Mouse (Mus musculus) bone marrow macrophage, adult 2 months (primary cell): ENCODE data around the gene Synj1. TPM values are rescaled to one million over a fixed set of nuclear protein-coding genes. Genes with fewer than 3 reads are reported as not detected.

Source experiments
- H3K27ac ChIP-seq: 2 replicates; pipeline ENCODE4 v1.5.1; 2012; ENCODE audit warnings: low read depth, low read length; ENCODE audit not compliant: insufficient read depth
- H3K4me1 ChIP-seq: 2 replicates; pipeline ENCODE4 v1.6.1; 2012; ENCODE audit warnings: low read length; ENCODE audit not compliant: control insufficient read depth, insufficient read depth
- H3K4me3 ChIP-seq: 2 replicates; pipeline ENCODE4 v1.5.1; 2012; ENCODE audit warnings: mild to moderate bottlenecking, low read length, moderate library complexity; ENCODE audit not compliant: insufficient read depth
- CTCF ChIP-seq: IDR thresholded peaks from 2 replicates; pipeline ENCODE4 v1.5.1; 2012; ENCODE audit warnings: low read depth, mild to moderate bottlenecking, low read length, moderate library complexity
- POLR2A ChIP-seq: IDR thresholded peaks from 2 replicates; pipeline ENCODE4 v1.6.1; 2012; ENCODE audit warnings: mild to moderate bottlenecking, low read depth, low read length, borderline replicate concordance
- polyA plus RNA-seq: library from polyadenylated mRNA; stranded (reverse); fragments of >200 nt; gene quantifications from 2 replicates; pipeline ENCODE4 v1.2.4, GENCODE M21; 2012; ENCODE audit not compliant: missing spikeins, insufficient read depth, insufficient read length

The Synj1 gene
- polyA plus RNA-seq, 1 experiment, result 118 TPM

DNA sequence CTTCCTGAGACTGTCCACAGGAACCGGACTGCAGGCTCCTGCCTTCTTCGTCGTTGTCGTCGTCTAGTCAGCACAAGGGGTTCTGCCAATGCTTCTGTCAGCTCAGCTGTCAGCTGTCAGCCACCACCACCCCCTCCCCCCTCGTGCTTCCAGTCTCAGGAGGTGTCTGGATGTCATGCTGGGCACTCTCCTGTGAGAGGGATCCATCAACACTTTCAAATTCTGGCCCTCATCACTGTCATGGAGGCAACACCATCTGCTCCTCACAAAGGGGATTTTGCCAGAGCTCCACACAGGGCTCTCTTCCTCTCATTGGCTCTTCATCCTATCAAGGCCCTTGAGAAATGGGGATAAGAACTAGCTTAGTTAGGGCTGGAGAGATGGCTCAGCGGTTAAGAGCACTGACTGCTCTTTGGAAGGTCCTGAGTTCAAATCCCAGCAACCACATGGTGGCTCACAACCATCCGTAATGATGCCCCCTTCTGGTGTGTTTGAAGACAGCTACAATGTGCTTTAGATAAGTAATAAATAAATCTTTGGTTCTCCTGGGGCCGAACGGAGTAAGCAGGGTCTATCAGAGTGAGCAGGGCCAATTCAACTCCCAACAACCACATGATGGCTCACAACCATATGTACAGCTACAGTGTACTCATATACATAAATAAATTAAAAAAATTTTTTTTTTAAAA lies 89.5 kb downstream of the Synj1 start:
- Histone ChIP-seq H3K27ac (no peak overlapping the region), H3K4me1 (no peaks in the 10 kb centered on the region), H3K4me3 (no peak overlapping the region)
- TF ChIP-seq POLR2A (no peak), CTCF (no peak)

DNA sequence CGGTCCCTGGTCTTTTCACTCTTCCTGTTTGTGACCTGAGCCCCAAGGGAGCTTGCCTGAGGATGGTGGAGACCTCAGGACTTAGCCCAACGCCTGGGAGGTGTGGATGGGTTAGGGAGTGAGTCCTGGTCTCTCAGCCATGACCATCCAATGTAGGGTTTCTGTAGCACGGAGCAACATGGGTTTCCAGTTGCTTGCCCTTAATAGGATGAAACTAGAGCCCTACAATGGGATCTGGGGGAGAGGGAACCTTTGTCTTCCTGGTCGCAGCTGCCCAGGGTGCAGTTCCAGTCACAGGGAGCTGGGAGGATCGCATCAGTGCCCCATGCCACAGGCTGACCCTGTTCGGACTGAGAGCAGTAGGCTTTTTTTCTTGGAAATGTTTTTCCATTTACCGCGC lies 94.0 kb downstream of the Synj1 start:
- no peak overlapping the region for H3K4me3 ChIP-seq
- no peak for TF ChIP-seq POLR2A
- TF ChIP-seq CTCF, result no peak
- H3K27ac ChIP-seq, result no peak overlapping the region
- H3K4me1 ChIP-seq, result peaks cover 5% of the 10 kb centered on the region

DNA sequence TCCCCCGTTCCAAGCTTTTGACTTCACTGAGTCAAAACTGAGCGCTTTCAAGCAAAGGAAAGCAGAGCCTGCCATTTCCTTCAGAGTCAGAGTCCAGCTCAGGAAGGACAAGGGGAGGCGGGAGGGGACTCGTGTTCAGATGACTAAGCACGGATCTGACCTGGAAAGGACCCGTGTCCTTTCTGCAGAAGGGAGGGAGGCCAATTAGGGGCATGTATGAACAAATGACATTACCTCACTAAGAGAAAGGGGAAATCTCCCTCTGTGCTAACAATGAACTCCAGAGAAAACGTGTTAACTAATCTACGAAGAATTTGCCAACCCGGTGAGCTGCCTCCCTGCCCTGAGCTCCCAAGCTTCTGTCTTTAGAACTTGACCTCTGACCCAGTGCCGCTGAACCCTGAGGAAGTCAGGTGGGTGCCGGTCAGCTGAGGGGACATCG lies 95.0 kb downstream of the Synj1 start:
- no peak overlapping the region for H3K27ac ChIP-seq
- H3K4me1 ChIP-seq, result peaks cover 5% of the 10 kb centered on the region
- TF ChIP-seq CTCF, result no peak
- TF ChIP-seq POLR2A, result no peak
- H3K4me3 ChIP-seq, result peak overlapping the region; percentile 43

DNA sequence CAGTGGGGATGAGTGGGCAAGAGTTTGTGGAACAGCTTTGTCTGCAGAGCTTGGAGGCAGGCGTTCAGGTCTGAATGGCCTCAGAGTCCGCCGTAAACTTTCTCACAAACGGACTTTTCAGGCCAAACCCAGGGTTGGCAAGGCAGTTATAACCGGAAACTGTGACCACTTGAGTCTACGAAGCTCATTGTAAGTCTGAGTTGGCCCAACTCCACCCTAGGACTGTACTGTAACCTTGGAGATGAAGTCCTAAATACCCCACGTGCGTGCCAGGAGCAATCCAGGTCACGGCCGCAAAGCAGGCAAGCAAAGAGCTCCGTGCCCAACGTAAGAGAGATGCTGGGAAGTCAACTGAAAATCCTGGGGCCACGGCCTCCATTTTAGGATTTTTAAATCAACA lies 99.3 kb downstream of the Synj1 start:
- TF ChIP-seq CTCF, result no peak
- no peak for TF ChIP-seq POLR2A
- H3K27ac ChIP-seq, result no peak overlapping the region

DNA sequence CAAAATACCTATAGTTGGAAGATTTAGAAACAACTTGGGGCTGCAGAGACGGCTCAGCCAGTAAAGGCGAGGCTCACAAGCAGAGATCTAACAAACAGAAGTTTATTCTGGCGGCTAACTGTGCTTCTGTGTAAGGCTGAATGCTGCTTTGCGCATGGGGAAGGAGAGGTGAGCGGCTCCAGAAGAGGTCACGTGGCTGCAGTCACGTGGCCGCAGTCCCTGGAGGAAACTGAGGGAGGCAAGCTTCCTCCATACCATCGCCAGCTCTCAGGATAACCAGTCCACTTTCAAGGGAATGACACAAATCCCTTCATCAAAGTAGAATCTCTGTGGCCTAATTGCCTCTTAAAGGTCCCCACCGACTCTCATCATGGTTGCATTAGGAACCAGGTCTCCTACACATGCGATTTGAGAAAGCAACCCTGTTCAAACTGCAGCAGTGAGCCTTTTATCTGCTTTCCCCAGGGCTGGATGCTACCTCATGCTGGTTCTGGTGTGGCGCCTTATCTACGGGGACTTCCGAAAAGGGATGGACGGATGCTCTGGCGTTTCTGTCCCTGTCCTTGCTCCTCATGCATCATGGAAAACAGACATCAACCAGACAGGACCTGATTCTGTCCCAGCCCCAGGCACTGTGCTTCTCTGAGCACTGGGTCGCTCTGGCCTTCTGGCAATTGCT lies 100.1 kb downstream of the Synj1 start:
- Histone ChIP-seq H3K27ac (no peak overlapping the region), H3K4me3 (no peak overlapping the region), H3K4me1 (peaks cover 5% of the 10 kb centered on the region)
- TF ChIP-seq POLR2A, result no peak
- no peak for TF ChIP-seq CTCF

More for the DNA sequence above, 99.3 kb downstream of the Synj1 start:
- Histone ChIP-seq H3K4me1 (peaks cover 5% of the 10 kb centered on the region), H3K4me3 (no peak overlapping the region)

DNA sequence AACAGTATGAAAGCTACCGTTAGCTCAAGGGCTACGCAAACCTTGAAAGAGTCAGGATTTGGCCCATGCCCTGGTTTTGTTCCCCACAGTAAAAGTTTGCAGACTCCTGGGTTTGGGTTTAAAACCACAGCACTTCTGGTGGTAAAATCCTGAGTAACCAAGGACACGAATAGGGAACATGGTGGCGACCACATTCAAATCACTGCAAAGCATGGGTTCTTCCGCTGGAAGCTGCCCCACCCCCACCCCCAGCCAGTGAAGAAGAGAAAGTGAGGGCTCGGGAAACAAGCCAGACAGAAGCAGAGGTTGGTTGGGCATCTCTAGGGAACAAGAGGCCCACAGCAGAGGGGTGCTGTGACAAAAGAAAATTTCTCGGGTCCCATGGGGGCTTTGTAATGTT lies 103.9 kb downstream of the Synj1 start:
- H3K4me3 ChIP-seq, result no peak overlapping the region
- H3K4me1 ChIP-seq, result no peaks in the 10 kb centered on the region
- TF ChIP-seq CTCF (no peak), POLR2A (no peak)
- no peak overlapping the region for H3K27ac ChIP-seq

DNA sequence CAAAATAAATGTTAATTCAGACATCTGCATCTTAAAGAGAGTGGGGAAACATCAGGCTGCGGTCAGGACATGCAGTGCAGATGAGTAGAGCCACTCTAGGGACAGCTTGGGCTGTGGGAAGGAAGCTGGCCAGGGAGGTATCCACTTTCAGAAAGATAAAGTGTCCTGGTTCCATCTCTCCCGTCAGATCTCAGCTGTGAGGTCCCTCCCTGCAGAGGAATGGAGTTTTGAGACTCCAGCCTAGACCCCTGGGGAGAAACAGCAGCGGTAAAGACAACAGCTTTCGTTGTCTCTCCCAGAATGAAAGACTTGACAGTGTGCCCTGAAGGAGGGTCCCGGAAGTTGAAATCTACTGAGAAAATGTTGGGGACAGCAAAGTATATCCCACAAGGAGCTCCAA lies 107.8 kb downstream of the Synj1 start:
- TF ChIP-seq CTCF (no peak), POLR2A (no peak)
- no peaks in the 10 kb centered on the region for H3K4me1 ChIP-seq
- no peak overlapping the region for H3K27ac ChIP-seq
- H3K4me3 ChIP-seq, result no peak overlapping the region

DNA sequence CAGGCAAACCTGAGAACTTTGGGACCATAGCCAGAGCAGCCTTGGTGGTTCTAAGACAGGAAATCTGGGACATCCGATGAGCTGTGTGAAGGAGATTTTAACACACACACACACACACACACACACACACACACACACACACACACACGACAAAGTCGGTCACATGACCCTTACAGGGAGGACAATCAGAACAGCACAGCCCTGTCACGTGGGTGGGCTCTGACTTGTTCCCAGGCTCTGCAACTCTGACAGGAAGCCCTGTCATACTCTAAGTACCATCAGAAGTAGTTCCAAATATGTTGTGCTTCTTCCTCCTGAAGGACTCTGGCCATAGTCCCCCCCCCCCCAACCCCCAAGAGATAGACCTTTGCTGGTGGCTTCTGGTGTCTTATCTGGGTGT lies 109.7 kb downstream of the Synj1 start:
- Histone ChIP-seq H3K27ac (no peak overlapping the region), H3K4me3 (no peak overlapping the region), H3K4me1 (no peaks in the 10 kb centered on the region)
- TF ChIP-seq CTCF (no peak), POLR2A (no peak)

DNA sequence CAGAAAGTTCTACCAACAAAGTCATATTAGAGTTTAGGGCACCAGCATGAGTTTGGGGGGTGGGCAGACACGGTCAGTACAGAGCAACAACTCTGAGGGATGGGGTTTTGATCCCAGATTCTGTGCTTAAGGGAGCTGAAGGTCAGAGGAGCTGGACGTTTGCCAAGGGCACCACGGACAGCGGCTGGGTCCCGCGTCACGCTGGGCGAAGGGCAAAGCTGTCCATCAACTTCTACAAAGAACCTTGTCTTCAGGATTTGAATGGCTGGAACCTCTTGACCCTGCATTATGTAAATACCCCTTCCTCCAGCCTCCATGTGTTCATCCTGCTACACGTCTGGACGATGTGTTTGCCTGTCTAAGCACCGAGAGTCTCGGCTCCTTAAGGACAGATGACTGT lies 111.6 kb downstream of the Synj1 start:
- H3K4me3 ChIP-seq, result no peak overlapping the region
- TF ChIP-seq POLR2A (no peak), CTCF (no peak)
- H3K27ac ChIP-seq, result no peak overlapping the region
- H3K4me1 ChIP-seq, result no peaks in the 10 kb centered on the region

DNA sequence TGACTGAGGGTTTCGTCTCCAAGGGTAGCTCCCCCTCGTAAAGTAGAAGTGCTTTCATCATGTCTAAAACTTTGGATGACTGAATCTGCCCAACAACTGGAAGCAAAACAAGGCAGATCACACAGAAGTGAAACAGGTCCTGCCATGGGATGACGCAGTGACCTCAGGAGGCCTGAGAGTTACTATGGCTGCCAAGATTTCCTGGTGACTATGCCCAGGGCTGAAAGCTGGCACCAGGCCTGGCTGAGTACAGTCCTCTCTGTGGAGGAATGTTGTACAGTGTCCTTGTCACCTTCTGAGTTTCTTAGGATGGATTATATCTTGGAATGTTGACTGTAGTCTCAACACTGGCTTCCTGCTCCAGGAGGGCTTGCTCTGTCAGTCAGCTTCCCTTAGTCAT lies 113.5 kb downstream of the Synj1 start:
- no peak overlapping the region for H3K27ac ChIP-seq
- no peak overlapping the region for H3K4me3 ChIP-seq
- TF ChIP-seq POLR2A, result no peak
- TF ChIP-seq CTCF, result no peak
- H3K4me1 ChIP-seq, result no peaks in the 10 kb centered on the region

DNA sequence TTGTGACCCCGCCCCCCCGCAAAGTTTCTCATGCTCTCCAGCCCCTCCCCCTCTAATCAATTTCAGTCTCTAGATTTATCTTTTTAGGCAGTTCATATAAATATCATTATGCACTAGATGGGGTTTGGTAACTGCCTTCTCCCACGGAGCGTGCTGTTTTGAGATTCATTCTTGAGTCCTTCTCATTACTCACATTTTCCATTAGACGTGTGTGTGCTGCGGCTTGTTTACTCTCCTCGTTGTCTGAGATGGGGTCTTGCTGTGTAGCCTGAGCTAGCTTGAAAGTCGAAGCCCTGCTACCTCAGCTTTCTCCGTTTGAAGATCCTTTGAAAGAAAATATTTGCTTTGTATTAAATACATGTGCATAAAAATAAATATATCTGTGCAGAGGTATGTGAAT lies 117.3 kb downstream of the Synj1 start:
- TF ChIP-seq POLR2A (no peak), CTCF (no peak)
- no peak overlapping the region for H3K4me3 ChIP-seq
- H3K27ac ChIP-seq, result no peak overlapping the region
- H3K4me1 ChIP-seq, result peaks cover 4% of the 10 kb centered on the region
